Mouse (Mus musculus): ENCODE data around the gene Cacna2d4. TPM values are rescaled to one million over a fixed set of nuclear protein-coding genes. Genes with fewer than 3 reads are reported as not detected.

Gene Cacna2d4
- total RNA-seq, 2 experiments from 2014 or later = 0.86 to 1.0 TPM

- intact Hi-C loops (cut with DNase I; ENCODE audit: low total_unique reads) = loop anchor here (2.0 kb wide), 1 partner anchor 128 kb away; no protein-coding TSS in a partner anchor
- DNase-seq = no peak
Measured at GRCm38 (mm10) chr6:119218591-119218990, 17.7 kb upstream of the Cacna2d4 start.

GRCm38 (mm10) chr6:119219237-119219870 is 17.0 kb upstream of the Cacna2d4 start:
- intact Hi-C loops (cut with DNase I; ENCODE audit: low total_unique reads) = loop anchor here (2.0 kb wide), 1 partner anchor 127 kb away; no protein-coding TSS in a partner anchor

GRCm38 (mm10) chr6:119220297-119220696 is 16.0 kb upstream of the Cacna2d4 start:
- DNase-seq = no peak
- intact Hi-C loops (cut with DNase I; ENCODE audit: low total_unique reads) = no loop called here

More at GRCm38 (mm10) chr6:119219237-119219870, 17.0 kb upstream of the Cacna2d4 start:
- DNase-seq = no peak

GRCm38 (mm10) chr6:119224451-119225195 is 11.7 kb upstream of the Cacna2d4 start:
- DNase-seq = no peak
- intact Hi-C loops (cut with DNase I; ENCODE audit: low total_unique reads) = no loop called here

- intact Hi-C loops (cut with DNase I; ENCODE audit: low total_unique reads) = no loop called here
- no peak for DNase-seq
Measured at GRCm38 (mm10) chr6:119225226-119225625, 11.1 kb upstream of the Cacna2d4 start.

GRCm38 (mm10) chr6:119225731-119226130 is 10.6 kb upstream of the Cacna2d4 start:
- intact Hi-C loops (cut with DNase I; ENCODE audit: low total_unique reads) = no loop called here
- DNase-seq = no peak

- no peak for DNase-seq
- intact Hi-C loops (cut with DNase I; ENCODE audit: low total_unique reads) = no loop called here
Measured at GRCm38 (mm10) chr6:119227001-119227400, 9.3 kb upstream of the Cacna2d4 start.

GRCm38 (mm10) chr6:119228861-119229603 is 7.3 kb upstream of the Cacna2d4 start:
- intact Hi-C loops (cut with DNase I; ENCODE audit: low total_unique reads) = no loop called here
- no peak for DNase-seq

- intact Hi-C loops (cut with DNase I; ENCODE audit: low total_unique reads) = no loop called here
- no peak for DNase-seq
Measured at GRCm38 (mm10) chr6:119233066-119233465, 3.3 kb upstream of the Cacna2d4 start.

GRCm38 (mm10) chr6:119235441-119235840 is 885 bp upstream of the Cacna2d4 start:
- intact Hi-C loops (cut with DNase I; ENCODE audit: low total_unique reads) = no loop called here
- no peak for DNase-seq

GRCm38 (mm10) chr6:119237427-119237989 is 1.2 kb downstream of the Cacna2d4 start:
- peak; percentile 43 for DNase-seq
- intact Hi-C loops (cut with DNase I; ENCODE audit: low total_unique reads) = no loop called here

- DNase-seq = no peak
- intact Hi-C loops (cut with DNase I; ENCODE audit: low total_unique reads) = no loop called here
Measured at GRCm38 (mm10) chr6:119239341-119240005, 3.1 kb downstream of the Cacna2d4 start.

- intact Hi-C loops (cut with DNase I; ENCODE audit: low total_unique reads) = no loop called here
- no peak for DNase-seq
Measured at GRCm38 (mm10) chr6:119240256-119240655, 3.9 kb downstream of the Cacna2d4 start.

- peak; percentile 36 for DNase-seq
- intact Hi-C loops (cut with DNase I; ENCODE audit: low total_unique reads) = no loop called here
Measured at GRCm38 (mm10) chr6:119240871-119241705, 4.8 kb downstream of the Cacna2d4 start.

GRCm38 (mm10) chr6:119246082-119246481 is 9.8 kb downstream of the Cacna2d4 start:
- intact Hi-C loops (cut with DNase I; ENCODE audit: low total_unique reads) = no loop called here
- no peak for DNase-seq

GRCm38 (mm10) chr6:119248578-119248977 is 12.3 kb downstream of the Cacna2d4 start:
- no peak for DNase-seq
- intact Hi-C loops (cut with DNase I; ENCODE audit: low total_unique reads) = no loop called here

GRCm38 (mm10) chr6:119249726-119250125 is 13.4 kb downstream of the Cacna2d4 start:
- intact Hi-C loops (cut with DNase I; ENCODE audit: low total_unique reads) = no loop called here
- no peak for DNase-seq

- intact Hi-C loops (cut with DNase I; ENCODE audit: low total_unique reads) = no loop called here
- DNase-seq = no peak
Measured at GRCm38 (mm10) chr6:119251704-119252103, 15.4 kb downstream of the Cacna2d4 start.

GRCm38 (mm10) chr6:119276713-119277112 is 40.4 kb downstream of the Cacna2d4 start:
- no peak for DNase-seq
- intact Hi-C loops (cut with DNase I; ENCODE audit: low total_unique reads) = no loop called here
